Mouse (Mus musculus): Measurements from ENCODE around the gene Cyp2f2. TPM values are rescaled to one million over a fixed set of nuclear protein-coding genes. Genes with fewer than 3 reads are reported as not detected.

The Cyp2f2 gene
- polyA plus RNA-seq, 1 experiment from 2014 or later = not detected

DNA sequence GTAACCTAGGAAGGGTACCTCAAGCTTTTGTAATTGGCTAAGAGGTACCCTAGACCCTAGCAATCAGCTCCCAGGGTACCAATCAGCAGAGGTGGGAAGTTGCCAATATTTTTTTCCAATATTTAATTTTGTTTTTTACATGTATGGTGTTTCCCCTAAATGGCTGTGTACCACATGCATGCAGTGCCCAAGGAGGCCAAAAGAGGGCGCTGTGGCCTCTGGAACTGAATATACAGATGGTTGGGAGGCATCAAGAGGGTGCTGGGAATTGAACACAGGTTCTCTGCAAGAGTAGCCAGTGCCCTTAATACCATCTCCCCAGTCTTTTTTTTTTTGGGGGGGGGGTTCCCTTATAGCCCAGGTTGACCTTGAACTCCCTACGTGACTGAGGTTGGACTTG is 11.7 kb downstream of the Cyp2f2 start:
- Histone ChIP-seq H3K4me2 (no peak overlapping the region), H3K4me3 (ENCODE audit: low read depth, low read length) (no peak overlapping the region), H3K27me3 (ENCODE audit: control insufficient read depth, insufficient read depth, low read length) (no peaks in the 10 kb centered on the region), H3K4me1 (ENCODE audit: control insufficient read depth, insufficient read depth, low read length) (no peaks in the 10 kb centered on the region), H3K27ac (ENCODE audit: low read depth, low read length) (no peak overlapping the region), H3K36me3 (ENCODE audit: control insufficient read depth, insufficient read depth, low read length) (no peaks in the 10 kb centered on the region), H3K9me3 (replicated peaks; ENCODE audit: control insufficient read depth, low read length) (no peaks in the 10 kb centered on the region; the same call in 1 of the 2 replicates), H3K9ac (ENCODE audit: low read depth, low read length) (no peak overlapping the region)
- 64% methylated on average over 2 of the region's 2 CpGs for WGBS (ENCODE audit: insufficient replicate concordance)
- ATAC-seq (replicated peaks; ENCODE audit: insufficient number of reproducible peaks, low FRiP score, low TSS enrichment) = no peak

DNA sequence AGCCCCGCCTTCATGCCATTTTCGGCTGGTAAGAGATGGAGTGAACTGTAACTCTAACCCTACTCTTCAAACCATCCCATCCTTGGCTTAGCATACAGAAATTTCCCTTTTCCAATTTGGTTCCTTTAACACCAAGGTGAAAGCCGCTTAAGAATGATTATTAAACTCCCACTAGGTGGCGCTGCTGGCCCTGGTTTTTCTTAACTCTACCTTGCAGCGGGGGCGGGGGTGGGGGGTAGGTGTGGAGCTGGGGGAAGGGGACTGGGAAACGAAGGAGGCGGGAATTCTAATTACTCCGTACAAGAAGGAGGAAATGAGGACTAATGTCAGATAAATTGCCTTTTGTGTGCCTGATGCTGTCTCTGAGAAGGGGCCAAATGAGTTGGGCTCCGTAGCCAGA is 12.9 kb downstream of the Cyp2f2 start:
- no peaks in the 10 kb centered on the region for H3K27me3 ChIP-seq (ENCODE audit: control insufficient read depth, insufficient read depth, low read length)
- H3K4me2 ChIP-seq = no peak overlapping the region
- H3K4me1 ChIP-seq (ENCODE audit: control insufficient read depth, insufficient read depth, low read length) = no peaks in the 10 kb centered on the region
- no peaks in the 10 kb centered on the region; the same call in 1 of the 2 replicates for H3K9me3 ChIP-seq (replicated peaks; ENCODE audit: control insufficient read depth, low read length)
- no peak overlapping the region for H3K27ac ChIP-seq (ENCODE audit: low read depth, low read length)
- ATAC-seq (replicated peaks; ENCODE audit: insufficient number of reproducible peaks, low FRiP score, low TSS enrichment) = no peak
- no peak overlapping the region for H3K4me3 ChIP-seq (ENCODE audit: low read depth, low read length)
- H3K9ac ChIP-seq (ENCODE audit: low read depth, low read length) = no peak overlapping the region
- 13% methylated on average over 10 of the region's 10 CpGs for WGBS (ENCODE audit: insufficient replicate concordance)
- H3K36me3 ChIP-seq (ENCODE audit: control insufficient read depth, insufficient read depth, low read length) = no peaks in the 10 kb centered on the region

DNA sequence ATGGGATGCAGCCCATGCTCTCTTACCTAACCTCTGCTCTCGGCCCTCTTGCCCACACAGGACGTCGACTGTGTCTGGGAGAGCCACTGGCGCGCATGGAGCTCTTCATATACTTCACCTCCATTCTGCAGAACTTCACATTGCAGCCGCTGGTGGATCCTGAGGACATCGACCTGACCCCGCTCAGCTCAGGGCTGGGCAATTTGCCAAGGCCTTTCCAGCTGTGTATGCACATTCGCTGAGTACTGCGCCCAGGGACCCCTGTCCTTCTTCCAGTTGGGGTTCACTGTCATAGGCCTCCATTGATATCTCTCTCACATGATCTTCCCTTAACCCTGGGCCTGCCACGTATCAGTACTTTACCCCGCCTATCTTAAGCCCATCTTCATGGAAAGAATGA is 13.4 kb downstream of the Cyp2f2 start:
- Histone ChIP-seq H3K4me3 (ENCODE audit: low read depth, low read length) (no peak overlapping the region), H3K27ac (ENCODE audit: low read depth, low read length) (no peak overlapping the region), H3K36me3 (ENCODE audit: control insufficient read depth, insufficient read depth, low read length) (no peaks in the 10 kb centered on the region), H3K4me1 (ENCODE audit: control insufficient read depth, insufficient read depth, low read length) (no peaks in the 10 kb centered on the region), H3K4me2 (no peak overlapping the region), H3K9ac (ENCODE audit: low read depth, low read length) (no peak overlapping the region), H3K9me3 (replicated peaks; ENCODE audit: control insufficient read depth, low read length) (no peaks in the 10 kb centered on the region; the same call in 1 of the 2 replicates), H3K27me3 (ENCODE audit: control insufficient read depth, insufficient read depth, low read length) (no peaks in the 10 kb centered on the region)
- 64% methylated on average over 12 of the region's 12 CpGs for WGBS (ENCODE audit: insufficient replicate concordance)
- ATAC-seq (replicated peaks; ENCODE audit: insufficient number of reproducible peaks, low FRiP score, low TSS enrichment) = no peak

DNA sequence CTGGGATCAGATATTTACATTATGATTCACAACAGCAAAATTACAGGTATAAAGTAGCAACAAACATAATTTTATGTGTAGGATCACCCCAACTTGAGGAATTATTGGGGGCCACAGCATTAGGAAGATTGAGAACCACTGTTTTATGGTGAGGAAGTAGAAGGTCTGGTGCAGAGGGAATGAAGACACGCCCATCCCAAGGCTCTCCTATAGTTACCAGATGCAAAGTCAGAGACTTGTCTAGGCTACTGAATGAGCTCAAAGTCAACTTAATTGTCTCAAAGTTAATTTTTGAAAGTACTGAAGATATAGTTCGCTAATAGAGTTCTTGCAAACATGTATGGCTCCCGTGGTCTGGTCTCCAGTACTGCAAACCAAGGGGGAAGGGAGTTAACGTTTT is 14.0 kb downstream of the Cyp2f2 start:
- Histone ChIP-seq H3K4me3 (ENCODE audit: low read depth, low read length) (no peak overlapping the region), H3K36me3 (ENCODE audit: control insufficient read depth, insufficient read depth, low read length) (no peaks in the 10 kb centered on the region), H3K4me1 (ENCODE audit: control insufficient read depth, insufficient read depth, low read length) (no peaks in the 10 kb centered on the region), H3K27ac (ENCODE audit: low read depth, low read length) (no peak overlapping the region), H3K9ac (ENCODE audit: low read depth, low read length) (no peak overlapping the region), H3K9me3 (replicated peaks; ENCODE audit: control insufficient read depth, low read length) (no peaks in the 10 kb centered on the region; the same call in 1 of the 2 replicates), H3K4me2 (no peak overlapping the region), H3K27me3 (ENCODE audit: control insufficient read depth, insufficient read depth, low read length) (no peaks in the 10 kb centered on the region)
- ATAC-seq (replicated peaks; ENCODE audit: insufficient number of reproducible peaks, low FRiP score, low TSS enrichment) = no peak
- WGBS (ENCODE audit: insufficient replicate concordance) = 77% methylated on average over 4 of the region's 4 CpGs

DNA sequence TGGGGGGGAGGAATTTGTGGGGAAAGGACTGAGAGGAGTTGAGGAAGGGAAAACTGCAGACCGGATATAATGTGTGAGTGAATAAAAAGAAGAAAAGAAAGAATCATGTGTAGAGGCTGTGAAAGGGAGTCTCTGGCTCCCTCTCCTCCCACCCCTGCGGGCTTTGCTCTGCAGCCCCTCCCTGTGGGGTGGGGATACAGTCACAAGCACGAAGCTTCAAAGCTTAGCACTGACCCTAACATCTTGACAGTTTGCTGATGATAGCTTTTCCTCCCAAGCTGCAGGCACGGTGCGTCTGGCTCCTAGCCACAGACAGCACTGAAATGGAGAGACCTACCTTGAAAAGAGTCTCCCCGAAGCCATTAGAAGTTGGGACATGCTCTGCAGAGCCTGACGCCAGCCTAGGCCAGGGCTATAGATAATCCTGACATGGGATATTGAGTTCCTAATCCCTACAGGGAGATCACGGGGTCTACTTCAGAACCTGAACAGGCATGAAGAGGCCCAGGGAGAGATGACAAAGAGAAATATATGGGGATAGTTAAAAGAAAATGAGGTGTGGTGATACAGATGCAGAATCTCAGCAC is 16.8 kb downstream of the Cyp2f2 start:
- Histone ChIP-seq H3K27me3 (ENCODE audit: control insufficient read depth, insufficient read depth, low read length) (no peaks in the 10 kb centered on the region), H3K9ac (ENCODE audit: low read depth, low read length) (no peak overlapping the region), H3K27ac (ENCODE audit: low read depth, low read length) (no peak overlapping the region), H3K4me3 (ENCODE audit: low read depth, low read length) (no peak overlapping the region), H3K4me2 (no peak overlapping the region), H3K9me3 (replicated peaks; ENCODE audit: control insufficient read depth, low read length) (peaks cover 4% of the 10 kb centered on the region; the same call in 1 of the 2 replicates), H3K36me3 (ENCODE audit: control insufficient read depth, insufficient read depth, low read length) (no peaks in the 10 kb centered on the region), H3K4me1 (ENCODE audit: control insufficient read depth, insufficient read depth, low read length) (no peaks in the 10 kb centered on the region)
- no peak for ATAC-seq (replicated peaks; ENCODE audit: insufficient number of reproducible peaks, low FRiP score, low TSS enrichment)
- WGBS (ENCODE audit: insufficient replicate concordance) = 49% methylated on average over 8 of the region's 8 CpGs

DNA sequence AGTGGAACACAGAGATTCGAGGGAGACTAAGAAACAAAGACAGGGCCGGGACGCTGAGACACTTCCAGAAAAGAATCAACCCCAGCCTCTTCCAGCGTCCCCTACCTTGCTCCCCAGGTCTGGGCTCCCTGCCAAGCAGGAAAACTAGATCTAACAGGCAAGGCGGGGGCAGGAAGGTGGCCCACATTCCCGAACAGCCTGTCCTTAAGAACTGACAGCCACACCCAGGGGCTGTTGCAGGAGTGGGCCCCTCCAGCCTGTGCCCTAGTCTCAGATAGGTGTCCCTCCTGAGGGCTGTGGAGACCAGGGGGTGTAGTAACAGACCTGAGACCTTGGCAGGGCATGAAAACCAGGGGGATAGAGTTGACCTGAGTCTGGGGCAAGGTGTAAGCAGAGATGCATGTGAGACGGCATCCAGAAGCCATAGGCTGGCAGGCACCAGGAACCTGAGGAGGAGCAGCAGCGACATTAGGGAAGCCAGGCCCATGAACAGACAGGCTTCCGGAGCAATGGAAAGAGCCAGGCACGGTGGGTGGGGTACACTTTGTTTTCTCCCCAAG is 33.6 kb downstream of the Cyp2f2 start, which contains the start of gene Cyp2t4:
Cyp2t4 (plus strand) TSS at position 510 of the 560 bp plus-strand sequence.
- Histone ChIP-seq H3K27me3 (ENCODE audit: control insufficient read depth, insufficient read depth, low read length) (no peaks in the 10 kb centered on the region), H3K9ac (ENCODE audit: low read depth, low read length) (no peak within 1 kb of the TSS), H3K4me1 (ENCODE audit: control insufficient read depth, insufficient read depth, low read length) (no peaks in the 10 kb centered on the region), H3K36me3 (ENCODE audit: control insufficient read depth, insufficient read depth, low read length) (peaks cover 10% of the 10 kb centered on the region), H3K27ac (ENCODE audit: low read depth, low read length) (no peak within 1 kb of the TSS), H3K9me3 (replicated peaks; ENCODE audit: control insufficient read depth, low read length) (no peaks in the 10 kb centered on the region; the same call in 1 of the 2 replicates), H3K4me2 (no peak within 1 kb of the TSS), H3K4me3 (ENCODE audit: low read depth, low read length) (no peak within 1 kb of the TSS)
- ATAC-seq (replicated peaks; ENCODE audit: insufficient number of reproducible peaks, low FRiP score, low TSS enrichment) = no peak
- WGBS (ENCODE audit: insufficient replicate concordance) = 72% methylated on average over 10 of the region's 10 CpGs

DNA sequence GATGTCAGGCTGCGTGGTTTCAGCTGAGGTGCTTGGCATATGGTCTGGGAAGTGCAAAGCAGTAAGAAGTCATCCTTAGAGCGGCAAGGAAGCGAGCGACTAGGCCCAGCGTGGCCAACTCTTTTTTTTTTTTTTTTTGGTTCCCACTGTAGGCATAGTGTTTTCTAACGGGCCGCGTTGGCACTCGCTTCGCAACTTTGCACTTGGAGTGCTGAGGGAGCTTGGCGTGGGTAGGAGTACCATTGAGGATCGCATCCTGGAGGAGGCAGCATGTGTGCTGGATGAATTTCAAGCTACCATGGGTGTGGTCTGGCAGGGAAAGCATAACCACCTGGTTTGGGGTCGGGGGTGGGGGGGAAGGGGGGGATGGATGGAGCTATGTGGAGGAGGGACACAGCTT is 36.3 kb downstream of the Cyp2f2 start:
- no peak overlapping the region for H3K9ac ChIP-seq (ENCODE audit: low read depth, low read length)
- peaks cover 19% of the 10 kb centered on the region for H3K36me3 ChIP-seq (ENCODE audit: control insufficient read depth, insufficient read depth, low read length)
- H3K4me3 ChIP-seq (ENCODE audit: low read depth, low read length) = no peak overlapping the region
- no peaks in the 10 kb centered on the region for H3K27me3 ChIP-seq (ENCODE audit: control insufficient read depth, insufficient read depth, low read length)
- WGBS (ENCODE audit: insufficient replicate concordance) = 82% methylated on average over 13 of the region's 13 CpGs
- no peak for ATAC-seq (replicated peaks; ENCODE audit: insufficient number of reproducible peaks, low FRiP score, low TSS enrichment)
- no peak overlapping the region for H3K27ac ChIP-seq (ENCODE audit: low read depth, low read length)
- H3K9me3 ChIP-seq (replicated peaks; ENCODE audit: control insufficient read depth, low read length) = no peaks in the 10 kb centered on the region; the same call in 1 of the 2 replicates
- H3K4me1 ChIP-seq (ENCODE audit: control insufficient read depth, insufficient read depth, low read length) = no peaks in the 10 kb centered on the region
- no peak overlapping the region for H3K4me2 ChIP-seq

DNA sequence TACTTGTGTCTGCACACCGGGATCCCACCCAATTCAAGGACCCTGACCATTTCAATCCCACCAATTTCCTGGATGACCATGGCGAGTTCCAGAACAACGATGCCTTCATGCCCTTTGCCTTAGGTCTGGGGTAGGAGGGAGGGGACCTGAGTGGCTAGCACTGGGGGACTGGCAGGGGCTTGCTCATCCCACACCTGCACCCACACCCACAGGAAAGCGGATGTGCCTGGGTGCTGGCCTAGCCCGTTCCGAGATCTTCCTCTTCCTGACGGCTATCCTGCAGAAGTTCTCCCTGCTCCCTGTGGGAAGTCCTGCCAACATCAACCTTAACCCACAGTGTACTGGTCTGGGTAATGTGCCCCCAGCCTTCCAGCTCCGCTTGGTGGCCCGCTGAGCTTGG is 38.5 kb downstream of the Cyp2f2 start:
- Histone ChIP-seq H3K36me3 (ENCODE audit: control insufficient read depth, insufficient read depth, low read length) (peaks cover 19% of the 10 kb centered on the region), H3K9me3 (replicated peaks; ENCODE audit: control insufficient read depth, low read length) (no peaks in the 10 kb centered on the region; the same call in 1 of the 2 replicates), H3K27me3 (ENCODE audit: control insufficient read depth, insufficient read depth, low read length) (no peaks in the 10 kb centered on the region), H3K27ac (ENCODE audit: low read depth, low read length) (no peak overlapping the region), H3K4me2 (no peak overlapping the region), H3K4me3 (ENCODE audit: low read depth, low read length) (no peak overlapping the region), H3K9ac (ENCODE audit: low read depth, low read length) (no peak overlapping the region), H3K4me1 (ENCODE audit: control insufficient read depth, insufficient read depth, low read length) (peaks cover 6% of the 10 kb centered on the region; the same call in 1 of the 2 replicates)
- no peak for ATAC-seq (replicated peaks; ENCODE audit: insufficient number of reproducible peaks, low FRiP score, low TSS enrichment)
- WGBS (ENCODE audit: insufficient replicate concordance) = 93% methylated on average over 9 of the region's 9 CpGs

DNA sequence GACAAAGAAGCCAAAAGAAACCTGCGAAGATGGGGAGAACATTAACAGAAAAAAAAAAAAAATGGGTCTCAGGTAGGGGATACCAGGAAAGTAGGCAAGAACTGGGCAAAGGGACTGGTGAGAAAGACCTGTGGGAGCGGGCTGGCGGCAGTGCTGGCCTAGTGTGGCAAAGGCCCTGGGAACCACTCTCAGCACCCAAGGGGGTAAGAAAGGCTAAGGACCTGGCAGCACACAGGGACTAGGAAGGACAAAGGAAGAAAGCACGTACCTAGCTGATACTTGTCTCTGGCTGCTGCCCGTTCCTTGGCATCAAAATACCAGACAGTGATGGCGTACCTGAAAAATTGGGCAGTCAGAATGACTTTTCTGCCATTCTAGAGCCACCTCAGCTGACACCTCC is 39.5 kb downstream of the Cyp2f2 start:
- no peak overlapping the region for H3K9ac ChIP-seq (ENCODE audit: low read depth, low read length)
- H3K4me3 ChIP-seq (ENCODE audit: low read depth, low read length) = no peak overlapping the region
- H3K4me2 ChIP-seq = no peak overlapping the region
- ATAC-seq (replicated peaks; ENCODE audit: insufficient number of reproducible peaks, low FRiP score, low TSS enrichment) = no peak
- peaks cover 19% of the 10 kb centered on the region for H3K36me3 ChIP-seq (ENCODE audit: control insufficient read depth, insufficient read depth, low read length)
- H3K27ac ChIP-seq (ENCODE audit: low read depth, low read length) = no peak overlapping the region
- no peaks in the 10 kb centered on the region for H3K27me3 ChIP-seq (ENCODE audit: control insufficient read depth, insufficient read depth, low read length)
- H3K4me1 ChIP-seq (ENCODE audit: control insufficient read depth, insufficient read depth, low read length) = peaks cover 17% of the 10 kb centered on the region
- 91% methylated on average over 6 of the region's 6 CpGs for WGBS (ENCODE audit: insufficient replicate concordance)
- no peaks in the 10 kb centered on the region; the same call in 1 of the 2 replicates for H3K9me3 ChIP-seq (replicated peaks; ENCODE audit: control insufficient read depth, low read length)
